Mouse (Mus musculus): Measurements from ENCODE around the gene Cnpy4.
"Not testable (repeated sequence)": the region's sequence is repeated elsewhere in the genome, so short reads cannot be mapped to it uniquely, and the experiment has no call there.

Cnpy4 gene

GRCm38 (mm10) chr5:138202086-138202485, 14.8 kb downstream of the Cnpy4 start:
- DNase-seq (ENCODE audit: low read depth, low spot score), result no peak

GRCm38 (mm10) chr5:138207253-138207652, 20.0 kb downstream of the Cnpy4 start:
- DNase-seq (ENCODE audit: low read depth, low spot score), result no peak

- DNase-seq (ENCODE audit: low read depth, low spot score), result no peak
These were observed 20.6 kb downstream of the Cnpy4 start for GRCm38 (mm10) chr5:138207873-138208272.

GRCm38 (mm10) chr5:138216632-138217031, 29.3 kb downstream of the Cnpy4 start:
- not testable (repeated sequence) for DNase-seq (ENCODE audit: low read depth, low spot score)

- no peak for DNase-seq (ENCODE audit: low read depth, low spot score)
These were observed 32.6 kb downstream of the Cnpy4 start for GRCm38 (mm10) chr5:138219864-138220263.

GRCm38 (mm10) chr5:138222111-138222510, 34.8 kb downstream of the Cnpy4 start:
- peak; percentile 27 for DNase-seq (ENCODE audit: low read depth, low spot score)

- DNase-seq (ENCODE audit: low read depth, low spot score), result no peak
These were observed 36.0 kb downstream of the Cnpy4 start for GRCm38 (mm10) chr5:138223287-138223686.

- DNase-seq (ENCODE audit: low read depth, low spot score), result no peak
These were observed 38.4 kb downstream of the Cnpy4 start, which contains the start of gene Nxpe5 for GRCm38 (mm10) chr5:138225700-138226099. Nxpe5 (plus strand) TSS chr5:138225898.

- no peak for DNase-seq (ENCODE audit: low read depth, low spot score)
These were observed 39.2 kb downstream of the Cnpy4 start for GRCm38 (mm10) chr5:138226491-138226890.

- no peak for DNase-seq (ENCODE audit: low read depth, low spot score)
These were observed 40.1 kb downstream of the Cnpy4 start for GRCm38 (mm10) chr5:138227367-138227766.

- DNase-seq (ENCODE audit: low read depth, low spot score), result no peak
These were observed 40.7 kb downstream of the Cnpy4 start for GRCm38 (mm10) chr5:138228026-138228425.

GRCm38 (mm10) chr5:138229511-138229910, 42.2 kb downstream of the Cnpy4 start:
- DNase-seq (ENCODE audit: low read depth, low spot score), result no peak

GRCm38 (mm10) chr5:138233778-138234177, 46.5 kb downstream of the Cnpy4 start:
- no peak for DNase-seq (ENCODE audit: low read depth, low spot score)

- no peak for DNase-seq (ENCODE audit: low read depth, low spot score)
These were observed 46.9 kb downstream of the Cnpy4 start for GRCm38 (mm10) chr5:138234224-138234623.

GRCm38 (mm10) chr5:138241511-138241910, 54.2 kb downstream of the Cnpy4 start:
- DNase-seq (ENCODE audit: low read depth, low spot score), result no peak

Data from c-Kit-negative CD71-positive TER-119-positive erythroid progenitor cells, embryonic 14.5 days (primary cell).